Mouse (Mus musculus) G1E (cell line): ENCODE data around the gene Primpol. TPM values are rescaled to one million over a fixed set of nuclear protein-coding genes. Genes with fewer than 3 reads are reported as not detected.

Source experiments
- ATAC-seq: 2 replicates; pipeline ENCODE4 v1.8.0; 2016; ENCODE audit warnings: mild to moderate bottlenecking; ENCODE audit not compliant: insufficient number of reproducible peaks, poor library complexity, low FRiP score, severe bottlenecking; ENCODE audit errors: extremely low read depth
- DNase-seq: peaks from one replicate; pipeline ENCODE4 v3.0.0; 2012; ENCODE audit warnings: low spot score
- H3K27me3 ChIP-seq: 2 replicates; pipeline ENCODE4 v1.6.1; 2012; ENCODE audit warnings: mild to moderate bottlenecking, low read length, inconsistent platforms; ENCODE audit not compliant: insufficient read depth
- H3K36me3 ChIP-seq: replicated peaks from 2 replicates; pipeline ENCODE3; 2012; ENCODE audit warnings: mild to moderate bottlenecking, inconsistent platforms
- H3K4me1 ChIP-seq: 2 replicates; pipeline ENCODE4 v1.6.1; 2012; ENCODE audit warnings: low read depth, low read length, inconsistent platforms, mixed read lengths; ENCODE audit not compliant: insufficient read depth
- H3K4me3 ChIP-seq: 2 replicates; pipeline ENCODE4 v1.5.1; 2012; ENCODE audit warnings: low read depth, mild to moderate bottlenecking, inconsistent platforms, low read length, moderate library complexity, mixed read lengths
- H3K9me3 ChIP-seq: replicated peaks from 2 replicates; pipeline ENCODE4 v1.6.1; 2012; ENCODE audit warnings: inconsistent platforms
- CTCF ChIP-seq: IDR thresholded peaks from 2 replicates; pipeline ENCODE4 v1.5.1; 2012; ENCODE audit warnings: low read depth, low read length, inconsistent platforms, mixed read lengths
- GATA1 ChIP-seq: IDR thresholded peaks from 2 replicates; pipeline ENCODE4 v1.6.1; 2012; ENCODE audit warnings: borderline replicate concordance, low read length, inconsistent platforms, mixed read lengths
- GATA2 ChIP-seq: IDR thresholded peaks from 2 replicates; pipeline ENCODE4 v1.6.1; 2012; ENCODE audit warnings: low read depth, low read length, inconsistent platforms, borderline replicate concordance
- POLR2AphosphoS5 ChIP-seq: IDR thresholded peaks from 2 replicates; pipeline ENCODE4 v1.6.1; 2012; ENCODE audit warnings: low read depth, low read length, inconsistent platforms; ENCODE audit not compliant: insufficient replicate concordance
- TAL1 ChIP-seq: conservative IDR thresholded peaks from 2 replicates; pipeline ENCODE4 v1.6.1; 2012; ENCODE audit warnings: low read depth, low read length, inconsistent platforms, mixed read lengths
- polyA plus RNA-seq: library from polyadenylated mRNA; stranded (reverse); fragments of >175 nt; gene quantifications from 2 replicates; pipeline ENCODE4 v1.2.3, GENCODE M21; 2012
- total RNA-seq, 2 experiments: library from RNA; stranded (forward) in 1 of 2; stranded (reverse) in 1 of 2; fragments of 200-1000 nt in 1 of 2; fragments of >200 nt in 1 of 2; fragmentation: Nextera tagmentation in 1 of 2; gene quantifications; 2 replicates each; pipeline ENCODE4 v1.2.3; 2014 to 2017

Gene Primpol
- total and polyA plus RNA-seq, 3 experiments = 5.3 to 137 (median 39.6) TPM

DNA sequence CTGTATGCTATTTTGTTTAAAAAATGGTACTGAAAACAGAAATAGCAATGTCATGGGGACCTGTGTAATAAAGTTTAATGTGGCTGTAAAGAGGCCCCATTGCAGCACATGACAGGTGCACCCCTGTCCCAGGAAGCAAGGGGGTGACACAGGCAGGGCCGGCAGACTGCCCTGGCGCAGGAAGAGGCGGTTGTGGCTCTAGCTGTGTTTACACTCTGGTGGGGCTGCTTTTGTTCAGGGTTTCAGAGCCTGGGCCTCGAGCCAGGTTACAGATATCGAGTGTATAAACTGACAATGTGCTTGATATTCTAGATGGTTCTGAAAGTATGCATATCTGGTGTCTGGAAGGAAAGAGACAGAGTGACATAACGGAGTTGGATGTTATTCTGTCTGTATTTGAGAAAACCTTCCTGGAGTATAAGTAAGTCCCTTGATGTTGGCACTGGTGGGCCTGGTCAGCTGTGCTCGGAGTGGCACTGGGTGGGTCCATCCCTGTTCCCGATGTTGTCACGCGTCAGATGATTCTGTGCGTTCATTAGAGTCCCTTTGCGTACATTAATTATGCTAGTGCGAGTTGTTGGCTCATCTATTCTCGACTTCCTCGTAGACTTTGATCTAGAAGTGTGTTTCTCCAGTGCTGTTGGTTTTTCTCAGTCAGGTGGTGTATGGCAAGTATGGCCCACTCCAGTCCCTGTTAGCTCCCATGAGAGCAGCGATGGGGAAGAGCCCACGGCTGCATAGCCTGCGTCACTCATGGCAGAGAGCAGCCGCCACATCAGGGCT, 47.2 kb downstream of the Primpol start:
- Histone ChIP-seq H3K27me3 (no peaks in the 10 kb centered on the region), H3K9me3 (no peaks in the 10 kb centered on the region), H3K4me3 (peak overlapping the region; percentile 36; the same call in 1 of the 2 replicates), H3K4me1 (peaks cover 61% of the 10 kb centered on the region), H3K36me3 (peaks cover 93% of the 10 kb centered on the region)
- ATAC-seq (no peak), DNase-seq (peak; percentile 41)
- TF ChIP-seq GATA2 (no peak), GATA1 (no peak), CTCF (no peak), POLR2AphosphoS5 (no peak), TAL1 (no peak)

DNA sequence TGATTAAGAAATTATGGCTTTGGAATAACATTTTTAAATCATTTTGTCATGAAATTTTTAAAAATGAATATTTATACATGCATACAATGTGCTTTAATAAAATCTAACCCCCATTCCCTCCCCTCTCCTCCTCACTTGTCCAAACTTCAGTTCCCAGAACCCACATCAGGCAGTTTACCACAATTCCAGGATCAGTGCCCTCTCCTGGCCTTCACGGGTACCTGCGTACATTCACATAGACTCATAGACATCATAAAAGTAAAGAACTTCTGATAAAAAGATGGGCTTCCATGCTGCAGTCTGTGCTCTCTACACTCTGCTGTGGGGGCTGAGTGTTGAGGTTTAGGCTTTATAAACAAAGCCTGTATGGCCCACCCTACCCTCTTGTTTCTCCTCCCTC, 48.1 kb downstream of the Primpol start:
- Histone ChIP-seq H3K36me3 (peaks cover 90% of the 10 kb centered on the region), H3K27me3 (no peaks in the 10 kb centered on the region), H3K4me1 (peaks cover 57% of the 10 kb centered on the region), H3K9me3 (no peaks in the 10 kb centered on the region), H3K4me3 (no peak overlapping the region)
- ATAC-seq = no peak
- no peak for TF ChIP-seq POLR2AphosphoS5
- TF ChIP-seq GATA1 = no peak
- no peak for TF ChIP-seq CTCF
- no peak for TF ChIP-seq GATA2
- no peak for TF ChIP-seq TAL1
- DNase-seq = no peak

DNA sequence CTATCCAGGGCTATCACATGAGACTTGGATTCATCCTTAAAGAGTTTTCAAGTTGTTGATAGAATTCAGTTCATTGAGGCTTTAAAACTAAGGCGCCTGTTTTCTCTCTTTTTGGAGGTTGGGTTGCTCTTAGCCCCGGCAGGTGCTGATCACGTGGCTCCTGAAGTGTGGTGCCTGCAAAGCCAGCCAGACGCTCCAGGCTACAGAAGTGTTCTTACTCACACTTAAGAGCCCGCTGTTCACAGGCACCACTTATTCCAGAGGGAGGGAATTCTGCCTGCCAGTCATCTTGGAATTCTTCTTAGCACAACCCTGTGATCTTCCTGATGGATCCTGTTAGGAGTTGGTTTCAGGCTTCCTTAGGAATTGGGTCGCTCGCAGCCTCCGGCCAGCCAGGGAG, 49.1 kb downstream of the Primpol start:
- peaks cover 61% of the 10 kb centered on the region for H3K4me1 ChIP-seq
- TF ChIP-seq CTCF (no peak), POLR2AphosphoS5 (no peak), TAL1 (no peak), GATA1 (no peak), GATA2 (no peak)
- H3K9me3 ChIP-seq = no peaks in the 10 kb centered on the region
- ATAC-seq (no peak), DNase-seq (no peak)
- H3K27me3 ChIP-seq = no peaks in the 10 kb centered on the region
- no peak overlapping the region for H3K4me3 ChIP-seq
- H3K36me3 ChIP-seq = peaks cover 90% of the 10 kb centered on the region

DNA sequence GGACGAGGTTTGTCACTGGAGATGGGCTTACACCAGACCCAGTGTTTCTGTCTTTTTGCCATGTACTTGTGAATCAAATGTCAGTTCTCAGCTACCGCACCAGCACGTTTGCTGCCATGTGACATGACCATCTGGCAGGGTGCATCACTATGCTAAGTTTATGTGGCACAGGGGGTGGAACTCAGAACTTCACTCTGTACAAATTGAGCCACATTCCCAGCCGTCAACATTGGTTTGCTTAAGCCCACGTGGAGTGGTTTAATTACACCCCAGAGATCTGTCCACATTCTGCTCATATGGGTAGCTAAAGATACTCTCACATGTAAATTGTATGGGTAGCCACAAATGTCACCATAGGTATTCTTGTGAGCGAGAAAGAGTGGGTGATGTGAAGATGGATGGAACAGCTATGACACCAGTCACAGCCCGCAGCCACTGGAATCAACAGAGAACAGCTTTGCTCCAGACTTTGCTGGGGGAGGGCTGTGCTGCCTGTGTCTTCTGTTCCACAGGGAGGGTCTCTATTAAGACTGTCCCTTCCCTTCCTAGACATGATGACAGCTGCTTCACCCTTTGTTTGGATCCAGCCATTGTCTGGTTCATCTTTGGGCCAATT, 50.0 kb downstream of the Primpol start:
- Histone ChIP-seq H3K9me3 (no peaks in the 10 kb centered on the region), H3K36me3 (peaks cover 90% of the 10 kb centered on the region), H3K27me3 (no peaks in the 10 kb centered on the region), H3K4me1 (peaks cover 53% of the 10 kb centered on the region), H3K4me3 (no peak overlapping the region)
- DNase-seq = no peak
- TF ChIP-seq POLR2AphosphoS5 = no peak
- TF ChIP-seq GATA1 = no peak
- no peak for TF ChIP-seq TAL1
- no peak for TF ChIP-seq CTCF
- TF ChIP-seq GATA2 = no peak
- ATAC-seq = no peak

DNA sequence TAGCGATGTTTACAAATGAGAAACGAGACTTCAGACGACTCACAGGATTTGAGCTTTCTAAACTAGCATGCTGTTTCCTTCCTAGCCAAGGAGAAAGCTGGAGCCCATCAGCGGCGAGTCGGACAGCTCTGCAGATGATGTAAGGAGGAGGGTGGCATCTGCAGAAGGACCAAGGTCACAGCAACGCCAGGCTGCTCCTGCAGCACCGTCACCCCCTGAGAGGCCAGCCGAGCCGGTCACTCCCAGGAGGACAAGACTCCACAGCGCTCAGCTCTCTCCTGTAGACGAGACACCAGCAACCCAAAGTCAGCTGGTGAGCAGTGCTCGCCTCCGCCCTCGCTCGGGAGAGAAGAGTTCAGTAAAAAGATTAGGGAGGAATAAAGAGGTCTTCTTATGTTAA, 54.7 kb downstream of the Primpol start:
- TF ChIP-seq GATA2 (no peak), CTCF (no peak), POLR2AphosphoS5 (no peak), GATA1 (no peak), TAL1 (no peak)
- Histone ChIP-seq H3K36me3 (peaks cover 95% of the 10 kb centered on the region), H3K4me1 (peaks cover 49% of the 10 kb centered on the region), H3K9me3 (no peaks in the 10 kb centered on the region), H3K27me3 (no peaks in the 10 kb centered on the region), H3K4me3 (no peak overlapping the region)
- DNase-seq = no peak
- no peak for ATAC-seq

DNA sequence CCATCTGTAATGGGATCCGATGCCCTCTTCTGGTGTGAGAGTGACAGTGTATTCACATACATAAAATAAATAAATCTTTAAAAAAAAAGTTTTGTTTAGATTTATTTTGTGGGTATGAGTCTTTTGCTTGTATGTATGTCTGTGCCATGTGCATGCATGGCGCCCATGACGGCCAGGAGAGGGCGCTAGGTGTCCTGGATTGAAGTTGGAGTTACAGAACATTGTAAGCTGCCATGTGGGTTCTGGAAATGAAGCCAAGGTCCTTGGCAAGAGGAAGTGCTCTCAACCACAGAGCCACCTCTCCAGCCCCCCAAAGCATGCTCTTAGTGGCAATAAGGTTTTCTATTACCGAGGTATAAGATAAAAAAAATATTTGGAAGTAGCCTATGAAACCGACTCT, 57.6 kb downstream of the Primpol start:
- Histone ChIP-seq H3K27me3 (no peaks in the 10 kb centered on the region), H3K9me3 (no peaks in the 10 kb centered on the region), H3K4me1 (peaks cover 54% of the 10 kb centered on the region), H3K4me3 (no peak overlapping the region), H3K36me3 (peaks cover 96% of the 10 kb centered on the region)
- TF ChIP-seq POLR2AphosphoS5 (no peak), CTCF (0 out of 2 replicates have a peak, but pooled peaks have one; percentile 34)
- no peak for DNase-seq
- peak; percentile 15; the same call in 1 of the 2 replicates for ATAC-seq
